Mouse (Mus musculus): ENCODE measurements at regions not wholly inside any gene's neighbourhood (a gene's known extent, or its start where the extent isn't known, plus 50 kb on each side); places are given as distances from the start of the nearest gene placed in this dataset.

GRCm38 (mm10) chr15:93655243-93655642, 59.6 kb upstream of the Prickle1 start:
- Histone ChIP-seq H3K4me2 (ENCODE audit: low read depth, low read length) (no peak overlapping the region), H3K36me3 (ENCODE audit: control insufficient read depth, insufficient read depth, low read length) (no peaks in the 10 kb centered on the region), H3K9me3 (ENCODE audit: control insufficient read depth, low read length) (no peaks in the 10 kb centered on the region), H3K9ac (ENCODE audit: low read depth, low read length) (no peak overlapping the region), H3K4me1 (ENCODE audit: control insufficient read depth, insufficient read depth, low read length) (peaks cover 19% of the 10 kb centered on the region), H3K4me3 (ENCODE audit: low read depth, low read length) (no peak overlapping the region), H3K27me3 (replicated peaks; ENCODE audit: control insufficient read depth, insufficient read depth, low read length) (no peaks in the 10 kb centered on the region), H3K27ac (replicated peaks; ENCODE audit: low read depth, low read length) (peak overlapping the region; percentile 30; the same call in 1 of the 2 replicates)
- ATAC-seq (ENCODE audit: low read depth) (0 out of 2 replicates have a peak, but pooled peaks have one; percentile 45), DNase-seq (ENCODE audit: low spot score) (peak; percentile 60)
- WGBS: 63% methylated on average over 6 of the region's 6 CpGs

- Histone ChIP-seq H3K9me3 (ENCODE audit: control insufficient read depth, low read length) (no peaks in the 10 kb centered on the region), H3K9ac (ENCODE audit: low read depth, low read length) (no peak overlapping the region), H3K36me3 (ENCODE audit: control insufficient read depth, insufficient read depth, low read length) (no peaks in the 10 kb centered on the region), H3K4me1 (ENCODE audit: control insufficient read depth, insufficient read depth, low read length) (peaks cover 19% of the 10 kb centered on the region), H3K27me3 (replicated peaks; ENCODE audit: control insufficient read depth, insufficient read depth, low read length) (no peaks in the 10 kb centered on the region), H3K27ac (replicated peaks; ENCODE audit: low read depth, low read length) (no peak overlapping the region), H3K4me3 (ENCODE audit: low read depth, low read length) (no peak overlapping the region), H3K4me2 (ENCODE audit: low read depth, low read length) (no peak overlapping the region)
- ATAC-seq (ENCODE audit: low read depth) (no peak), DNase-seq (ENCODE audit: low spot score) (no peak)
- 89% methylated on average over 1 of the region's 1 CpGs for WGBS
These were observed 57.7 kb upstream of the Prickle1 start for GRCm38 (mm10) chr15:93653378-93653777.

- no peak for ATAC-seq (ENCODE audit: low read depth)
- Histone ChIP-seq H3K27me3 (replicated peaks; ENCODE audit: control insufficient read depth, insufficient read depth, low read length) (no peaks in the 10 kb centered on the region), H3K9ac (ENCODE audit: low read depth, low read length) (no peak overlapping the region), H3K4me2 (ENCODE audit: low read depth, low read length) (no peak overlapping the region), H3K27ac (replicated peaks; ENCODE audit: low read depth, low read length) (no peak overlapping the region), H3K4me1 (ENCODE audit: control insufficient read depth, insufficient read depth, low read length) (peaks cover 13% of the 10 kb centered on the region), H3K4me3 (ENCODE audit: low read depth, low read length) (no peak overlapping the region), H3K36me3 (ENCODE audit: control insufficient read depth, insufficient read depth, low read length) (no peaks in the 10 kb centered on the region), H3K9me3 (ENCODE audit: control insufficient read depth, low read length) (no peaks in the 10 kb centered on the region)
- 51% methylated on average over 14 of the region's 14 CpGs for WGBS
- DNase-seq (ENCODE audit: low spot score): no peak
These were observed 55.5 kb upstream of the Prickle1 start for GRCm38 (mm10) chr15:93650981-93651757.

GRCm38 (mm10) chr15:93650009-93650522, 54.4 kb upstream of the Prickle1 start:
- Histone ChIP-seq H3K9me3 (ENCODE audit: control insufficient read depth, low read length) (no peaks in the 10 kb centered on the region), H3K4me1 (ENCODE audit: control insufficient read depth, insufficient read depth, low read length) (peaks cover 4% of the 10 kb centered on the region; the same call in 1 of the 2 replicates), H3K27me3 (replicated peaks; ENCODE audit: control insufficient read depth, insufficient read depth, low read length) (no peaks in the 10 kb centered on the region), H3K36me3 (ENCODE audit: control insufficient read depth, insufficient read depth, low read length) (no peaks in the 10 kb centered on the region), H3K9ac (ENCODE audit: low read depth, low read length) (no peak overlapping the region), H3K27ac (replicated peaks; ENCODE audit: low read depth, low read length) (no peak overlapping the region), H3K4me2 (ENCODE audit: low read depth, low read length) (no peak overlapping the region), H3K4me3 (ENCODE audit: low read depth, low read length) (no peak overlapping the region)
- 86% methylated on average over 2 of the region's 2 CpGs for WGBS
- ATAC-seq (ENCODE audit: low read depth) (no peak), DNase-seq (ENCODE audit: low spot score) (no peak)

GRCm38 (mm10) chr15:93648646-93649045, 53.0 kb upstream of the Prickle1 start:
- H3K27me3 ChIP-seq (replicated peaks; ENCODE audit: control insufficient read depth, insufficient read depth, low read length): no peaks in the 10 kb centered on the region
- no peak overlapping the region for H3K27ac ChIP-seq (replicated peaks; ENCODE audit: low read depth, low read length)
- H3K4me3 ChIP-seq (ENCODE audit: low read depth, low read length): no peak overlapping the region
- H3K4me1 ChIP-seq (ENCODE audit: control insufficient read depth, insufficient read depth, low read length): peaks cover 6% of the 10 kb centered on the region; the same call in 1 of the 2 replicates
- DNase-seq (ENCODE audit: low spot score): no peak
- H3K36me3 ChIP-seq (ENCODE audit: control insufficient read depth, insufficient read depth, low read length): no peaks in the 10 kb centered on the region
- no peak for ATAC-seq (ENCODE audit: low read depth)
- no peak overlapping the region for H3K9ac ChIP-seq (ENCODE audit: low read depth, low read length)
- WGBS: 75% methylated on average over 4 of the region's 4 CpGs
- H3K9me3 ChIP-seq (ENCODE audit: control insufficient read depth, low read length): no peaks in the 10 kb centered on the region
- H3K4me2 ChIP-seq (ENCODE audit: low read depth, low read length): no peak overlapping the region

- no peak for DNase-seq (ENCODE audit: low spot score)
- no peak overlapping the region for H3K9ac ChIP-seq (ENCODE audit: low read depth, low read length)
- H3K27ac ChIP-seq (replicated peaks; ENCODE audit: low read depth, low read length): peak overlapping the region; percentile 46
- ATAC-seq (ENCODE audit: low read depth): no peak
- H3K27me3 ChIP-seq (replicated peaks; ENCODE audit: control insufficient read depth, insufficient read depth, low read length): no peaks in the 10 kb centered on the region
- H3K4me1 ChIP-seq (ENCODE audit: control insufficient read depth, insufficient read depth, low read length): peaks cover 6% of the 10 kb centered on the region; the same call in 1 of the 2 replicates
- no peak overlapping the region for H3K4me2 ChIP-seq (ENCODE audit: low read depth, low read length)
- WGBS: 71% methylated on average over 3 of the region's 3 CpGs
- no peaks in the 10 kb centered on the region for H3K36me3 ChIP-seq (ENCODE audit: control insufficient read depth, insufficient read depth, low read length)
- H3K4me3 ChIP-seq (ENCODE audit: low read depth, low read length): no peak overlapping the region
- H3K9me3 ChIP-seq (ENCODE audit: control insufficient read depth, low read length): no peaks in the 10 kb centered on the region
These were observed 51.1 kb upstream of the Prickle1 start for GRCm38 (mm10) chr15:93646820-93647219.

- Histone ChIP-seq H3K27me3 (replicated peaks; ENCODE audit: control insufficient read depth, insufficient read depth, low read length) (no peaks in the 10 kb centered on the region), H3K9me3 (ENCODE audit: control insufficient read depth, low read length) (no peaks in the 10 kb centered on the region), H3K27ac (replicated peaks; ENCODE audit: low read depth, low read length) (peak overlapping the region; percentile 46; the same call in 1 of the 2 replicates), H3K9ac (ENCODE audit: low read depth, low read length) (no peak overlapping the region), H3K4me3 (ENCODE audit: low read depth, low read length) (no peak overlapping the region), H3K4me2 (ENCODE audit: low read depth, low read length) (no peak overlapping the region), H3K4me1 (ENCODE audit: control insufficient read depth, insufficient read depth, low read length) (peaks cover 6% of the 10 kb centered on the region; the same call in 1 of the 2 replicates), H3K36me3 (ENCODE audit: control insufficient read depth, insufficient read depth, low read length) (no peaks in the 10 kb centered on the region)
- 63% methylated on average over 8 of the region's 8 CpGs for WGBS
- ATAC-seq (ENCODE audit: low read depth): no peak
- peak; percentile 56 for DNase-seq (ENCODE audit: low spot score)
These were observed 50.3 kb upstream of the Prickle1 start for GRCm38 (mm10) chr15:93645950-93646349.
